Mouse (Mus musculus) CH12.LX (cell line): Measurements from ENCODE around the gene Ripply1. TPM values are rescaled to one million over a fixed set of nuclear protein-coding genes. Genes with fewer than 3 reads are reported as not detected.

Source experiments
- DNase-seq: peaks from one replicate; pipeline ENCODE4 v3.0.0-alpha.2; 2013; ENCODE audit errors: extremely low read depth
- H3K27ac ChIP-seq: 2 replicates; pipeline ENCODE4 v1.5.1; 2012; ENCODE audit warnings: low read depth, mild to moderate bottlenecking, control low read depth, moderate library complexity; ENCODE audit not compliant: insufficient read depth
- H3K27me3 ChIP-seq: replicated peaks from 2 replicates; pipeline ENCODE3; 2012; ENCODE audit warnings: inconsistent platforms
- H3K36me3 ChIP-seq, 2 experiments: replicated peaks in 1 of 2; 2 replicates each; pipeline versions ENCODE3 to v1.6.1; 2012; ENCODE audit warnings: inconsistent platforms in 1 of 2, low read length in 1 of 2, mild to moderate bottlenecking in 1 of 2, mixed read lengths in 1 of 2, moderate library complexity in 1 of 2; ENCODE audit not compliant: control insufficient read depth in 1 of 2, insufficient read depth in 1 of 2
- H3K4me1 ChIP-seq, 2 experiments: 2 replicates each; pipeline ENCODE4 v1.6.1; 2012; ENCODE audit warnings: inconsistent platforms in 1 of 2, moderate library complexity in 1 of 2; ENCODE audit not compliant: insufficient read depth in 2 of 2, control insufficient read depth in 1 of 2
- H3K4me2 ChIP-seq: 2 replicates; pipeline ENCODE4 v1.6.1; 2012; ENCODE audit warnings: low read depth, mild to moderate bottlenecking, control low read depth; ENCODE audit not compliant: poor library complexity, insufficient read depth, severe bottlenecking
- H3K4me3 ChIP-seq, 3 experiments: fragments of 150-350 bp in 1 of 3; sonication (generic) in 1 of 3; replicated peaks in 1 of 3; 2 replicates each; pipeline versions ENCODE3 to v1.5.1; 2011 to 2012; ENCODE audit warnings: low read depth in 2 of 3, low read length in 2 of 3, mild to moderate bottlenecking in 2 of 3, moderate library complexity in 2 of 3, control low read depth in 1 of 3, improper control_type of control experiment in 1 of 3, inconsistent platforms in 1 of 3, mixed read lengths in 1 of 3; ENCODE audit not compliant: poor library complexity in 1 of 3
- H3K79me2 ChIP-seq: replicated peaks from 2 replicates; pipeline ENCODE4 v1.6.1; 2012; ENCODE audit warnings: mild to moderate bottlenecking, moderate library complexity; ENCODE audit not compliant: control insufficient read depth, poor library complexity, insufficient read depth, severe bottlenecking; ENCODE audit errors: extremely low read depth
- H3K9ac ChIP-seq: 2 replicates; pipeline ENCODE4 v1.6.1; 2012; ENCODE audit warnings: low read depth, mild to moderate bottlenecking, control low read depth, moderate library complexity; ENCODE audit not compliant: insufficient read depth
- H3K9me3 ChIP-seq: replicated peaks from 2 replicates; pipeline ENCODE3; 2012; ENCODE audit warnings: low read length, inconsistent platforms, mixed read lengths
- BHLHE40 ChIP-seq: IDR thresholded peaks from 2 replicates; pipeline ENCODE4 v1.6.1; 2011; ENCODE audit warnings: mild to moderate bottlenecking, low read depth, low read length, improper control_type of control experiment
- ELF1 ChIP-seq: IDR thresholded peaks from 2 replicates; pipeline ENCODE4 v1.6.1; 2014; ENCODE audit warnings: low read depth, mild to moderate bottlenecking, inconsistent platforms, low read length, improper control_type of control experiment
- EP300 ChIP-seq: IDR thresholded peaks from 2 replicates; pipeline ENCODE4 v1.6.1; 2011; ENCODE audit warnings: low read length, improper control_type of control experiment
- ETS1 ChIP-seq: conservative IDR thresholded peaks from 2 replicates; pipeline ENCODE4 v1.6.1; 2012; ENCODE audit warnings: low read depth, mild to moderate bottlenecking, inconsistent platforms, low read length, improper control_type of control experiment, moderate library complexity
- JUN ChIP-seq: IDR thresholded peaks from 2 replicates; pipeline ENCODE4 v1.6.1; 2011; ENCODE audit warnings: low read depth, mild to moderate bottlenecking, low read length, improper control_type of control experiment, moderate library complexity; ENCODE audit not compliant: insufficient read depth
- JUND ChIP-seq: conservative IDR thresholded peaks from 2 replicates; pipeline ENCODE4 v1.6.1; 2011; ENCODE audit warnings: low read depth, low read length, improper control_type of control experiment
- KAT2A ChIP-seq: IDR thresholded peaks from 2 replicates; pipeline ENCODE4 v1.6.1; 2012; ENCODE audit warnings: low read length, improper control_type of control experiment, inconsistent platforms; ENCODE audit not compliant: insufficient replicate concordance
- MAX ChIP-seq: IDR thresholded peaks from 2 replicates; pipeline ENCODE4 v1.6.1; 2011; ENCODE audit warnings: low read length, improper control_type of control experiment
- MAZ ChIP-seq: IDR thresholded peaks from 2 replicates; pipeline ENCODE4 v1.6.1; 2012; ENCODE audit warnings: low read depth, mild to moderate bottlenecking, inconsistent platforms, low read length, improper control_type of control experiment, moderate library complexity
- MEF2A ChIP-seq: IDR thresholded peaks from 2 replicates; pipeline ENCODE4 v1.6.1; 2014; ENCODE audit warnings: low read depth, mild to moderate bottlenecking, inconsistent platforms, low read length, improper control_type of control experiment, borderline replicate concordance
- MXI1 ChIP-seq: IDR thresholded peaks from 2 replicates; pipeline ENCODE4 v1.6.1; 2011; ENCODE audit warnings: mild to moderate bottlenecking, low read depth, low read length, improper control_type of control experiment
- MYC ChIP-seq: IDR thresholded peaks from 2 replicates; pipeline ENCODE4 v1.6.1; 2011; ENCODE audit warnings: low read depth, mild to moderate bottlenecking, improper control_type of control experiment, low read length
- PAX5 ChIP-seq: IDR thresholded peaks from 2 replicates; pipeline ENCODE4 v1.6.1; 2012; ENCODE audit warnings: low read length, inconsistent platforms, mixed read lengths
- RCOR1 ChIP-seq: conservative IDR thresholded peaks from 2 replicates; pipeline ENCODE4 v1.6.1; 2012; ENCODE audit warnings: low read depth, mild to moderate bottlenecking, inconsistent platforms, low read length, improper control_type of control experiment
- SIN3A ChIP-seq: IDR thresholded peaks from 2 replicates; pipeline ENCODE4 v1.6.1; 2012; ENCODE audit warnings: low read length, improper control_type of control experiment, inconsistent platforms
- USF1 ChIP-seq: IDR thresholded peaks from 2 replicates; pipeline ENCODE4 v1.6.1; 2014; ENCODE audit warnings: low read depth, mild to moderate bottlenecking, inconsistent platforms, low read length, improper control_type of control experiment
- USF2 ChIP-seq: conservative IDR thresholded peaks from 2 replicates; pipeline ENCODE4 v1.6.1; 2011; ENCODE audit warnings: low read depth, low read length, improper control_type of control experiment
- ZNF384 ChIP-seq: IDR thresholded peaks from 2 replicates; pipeline ENCODE4 v1.6.1; 2012; ENCODE audit warnings: low read depth, low read length, improper control_type of control experiment, inconsistent platforms
- dilution Hi-C: fragments of 300-500 bp; cut with MboI; formaldehyde crosslinking; loops from 2 replicates; pipeline ENCODE4 v1.14.3; 2020; ENCODE audit warnings: low sequenced_read_pairs; ENCODE audit not compliant: extremely low pct_unique_long_range_greater_than_20kb, extremely low pct_ligation_motif_present
- in situ Hi-C: fragments of 300-500 bp; cut with MboI; formaldehyde crosslinking; loops from 3 replicates; pipeline ENCODE4 v1.14.3; 2019; ENCODE audit warnings: low sequenced_read_pairs, low pct_ligation_motif_present, low pct_unique_long_range_greater_than_20kb, mixed read lengths
- polyA plus RNA-seq: library from polyadenylated mRNA; unstranded; fragments of >175 nt; gene quantifications from 2 replicates; pipeline ENCODE4 v1.2.1, GENCODE M21; 2012; ENCODE audit warnings: low read depth; ENCODE audit not compliant: insufficient read length
- total RNA-seq, 2 experiments: library from RNA; depleted of rRNA; stranded (reverse); fragments of 300-350 nt in 1 of 2; fragments of >200 nt in 1 of 2; gene quantifications; 2 replicates each; pipeline ENCODE4 v1.2.3; 2012 to 2014

Gene Ripply1
- total and polyA plus RNA-seq, 3 experiments, result not detected

- Histone ChIP-seq H3K4me2 (no peak overlapping the region), H3K9ac (no peak overlapping the region), H3K27me3 (no peaks in the 10 kb centered on the region), H3K9me3 (no peaks in the 10 kb centered on the region), H3K27ac (no peak overlapping the region), H3K4me1 (peaks cover 6 to 20% of the 10 kb centered on the region in 2 experiments; a peak in 1 of 4 replicates), H3K79me2 (no peaks in the 10 kb centered on the region), H3K4me3 (no peak overlapping the region), H3K36me3 (no peaks in the 10 kb centered on the region)
- dilution Hi-C loops (no loop called here), in situ Hi-C loops (no loop called here)
- TF ChIP-seq EP300, result 0 out of 2 replicates have a peak, but pooled peaks have one; percentile 25
- TF ChIP-seq RCOR1, result no peak
- TF ChIP-seq JUN, result peak; percentile 51; the same call in 1 of the 2 replicates
- TF ChIP-seq MXI1, result no peak
- TF ChIP-seq JUND, result peak; percentile 40; the same call in 1 of the 2 replicates
- peak; percentile 24 for DNase-seq
These were observed 30.6 kb upstream of the Ripply1 start for GRCm38 (mm10) chrX:139812636-139813298.

GRCm38 (mm10) chrX:139808501-139808900 lies 26.3 kb upstream of the Ripply1 start:
- no peak overlapping the region for H3K4me3 ChIP-seq
- TF ChIP-seq MAZ, result no peak
- no peak for TF ChIP-seq USF2
- no peak for TF ChIP-seq MEF2A
- no peak for TF ChIP-seq ELF1
- no peak for TF ChIP-seq MYC
- no peak for TF ChIP-seq ETS1
- no peak for TF ChIP-seq PAX5
- TF ChIP-seq BHLHE40, result no peak
- TF ChIP-seq RCOR1, result no peak
- TF ChIP-seq ZNF384, result no peak
- no peak for TF ChIP-seq USF1
- no peak for TF ChIP-seq MAX
- no peak for TF ChIP-seq KAT2A
- TF ChIP-seq EP300, result no peak
- no peak for TF ChIP-seq SIN3A
- dilution Hi-C loops, result no loop called here

More at GRCm38 (mm10) chrX:139808501-139808900, 26.3 kb upstream of the Ripply1 start:
- Histone ChIP-seq H3K27me3 (no peaks in the 10 kb centered on the region), H3K4me2 (no peak overlapping the region), H3K36me3 (no peaks in the 10 kb centered on the region), H3K27ac (no peak overlapping the region), H3K4me1 (peaks cover 4 to 16% of the 10 kb centered on the region in 2 experiments; a peak in 1 of 4 replicates), H3K9me3 (no peaks in the 10 kb centered on the region), H3K9ac (no peak overlapping the region), H3K79me2 (no peaks in the 10 kb centered on the region)
- in situ Hi-C loops, result no loop called here
- no peak for DNase-seq
